Mouse (Mus musculus) thymus, postnatal 0 days (tissue): Measurements from ENCODE around the gene Gramd4. TPM values are rescaled to one million over a fixed set of nuclear protein-coding genes. Genes with fewer than 3 reads are reported as not detected.
A peak's percentile ranks its signal among the peaks of the same experiment; 100 is the strongest.
"Not testable (repeated sequence)": the region's sequence is repeated elsewhere in the genome, so short reads cannot be mapped to it uniquely, and the experiment has no call there.

Experiments used
- DNase-seq: peaks from one replicate; pipeline ENCODE4 v3.0.0-alpha.2; 2015; ENCODE audit warnings: low spot score
- polyA plus RNA-seq: library from polyadenylated mRNA; unstranded; fragments of >200 nt; fragmentation: Nextera tagmentation; extraction: Ambion mirVana; gene quantifications from 2 replicates; pipeline ENCODE4 v1.2.1, GENCODE M21; 2015

The Gramd4 gene
- polyA plus RNA-seq, 1 experiment from 2014 or later, result 14.8 TPM

DNA sequence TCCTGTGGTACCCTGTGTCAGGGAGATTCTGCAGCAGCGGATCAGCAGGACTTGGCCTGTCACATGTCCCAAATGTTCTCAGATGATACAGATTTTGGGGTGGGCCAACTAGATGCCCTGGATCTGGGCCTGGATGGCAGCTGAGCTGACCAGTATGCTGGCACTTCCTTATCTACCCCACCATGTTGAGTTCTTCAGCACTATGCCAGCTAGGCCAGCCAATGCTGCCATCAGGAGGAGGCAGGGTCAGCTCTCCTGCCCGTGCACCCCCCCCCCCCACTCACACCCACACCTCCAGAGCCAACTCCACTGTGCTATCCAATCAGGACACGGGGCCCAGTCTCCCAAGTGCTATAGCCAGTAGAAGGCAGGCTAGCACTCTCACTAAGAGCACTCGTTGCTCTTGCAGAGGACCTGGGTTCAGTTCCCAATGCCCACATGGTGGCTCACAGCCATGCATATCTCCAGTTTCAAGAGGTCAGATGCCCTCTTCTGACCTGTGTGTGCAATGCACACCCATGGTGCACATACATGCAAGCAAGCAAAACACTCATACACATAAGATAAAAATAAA is 7.2 kb upstream of the Gramd4 start:
- DNase-seq, result no peak

- no peak for DNase-seq
These were observed 6.3 kb upstream of the Gramd4 start for GRCm38 (mm10) chr15:86051152-86051551.

- DNase-seq, result no peak
These were observed 5.5 kb upstream of the Gramd4 start for GRCm38 (mm10) chr15:86051878-86052478.

DNA sequence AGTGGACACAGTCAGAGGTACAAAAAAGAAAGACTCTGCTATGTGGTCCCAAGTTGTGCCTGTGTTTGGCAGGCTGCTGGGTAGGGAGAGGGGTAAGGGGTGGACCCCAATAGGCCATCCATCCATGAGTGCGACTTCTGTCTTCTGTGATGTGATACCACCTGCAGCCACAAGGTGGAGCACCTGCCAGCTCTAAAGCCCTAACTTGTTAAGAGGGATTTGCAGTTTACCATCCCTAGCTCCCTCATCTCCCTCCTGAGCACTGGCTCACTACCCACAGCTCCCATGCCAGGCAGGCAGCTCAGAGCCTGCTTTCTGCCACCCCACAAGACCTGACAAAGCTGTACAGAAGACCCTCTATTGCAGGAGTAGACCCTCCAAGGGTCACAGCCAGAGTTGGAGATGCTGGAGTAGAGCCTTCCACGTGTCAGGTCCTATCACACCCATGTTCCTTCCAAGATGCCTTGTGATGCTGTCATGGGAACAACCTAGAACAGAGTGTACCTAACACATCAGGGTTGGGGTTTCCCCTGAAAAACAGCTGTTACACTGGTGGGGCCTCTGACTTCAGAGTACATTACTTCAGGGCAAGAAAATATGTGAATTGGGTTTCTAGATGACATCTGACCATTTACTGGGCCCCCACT is 3.5 kb upstream of the Gramd4 start:
- DNase-seq, result peak; percentile 86

DNA sequence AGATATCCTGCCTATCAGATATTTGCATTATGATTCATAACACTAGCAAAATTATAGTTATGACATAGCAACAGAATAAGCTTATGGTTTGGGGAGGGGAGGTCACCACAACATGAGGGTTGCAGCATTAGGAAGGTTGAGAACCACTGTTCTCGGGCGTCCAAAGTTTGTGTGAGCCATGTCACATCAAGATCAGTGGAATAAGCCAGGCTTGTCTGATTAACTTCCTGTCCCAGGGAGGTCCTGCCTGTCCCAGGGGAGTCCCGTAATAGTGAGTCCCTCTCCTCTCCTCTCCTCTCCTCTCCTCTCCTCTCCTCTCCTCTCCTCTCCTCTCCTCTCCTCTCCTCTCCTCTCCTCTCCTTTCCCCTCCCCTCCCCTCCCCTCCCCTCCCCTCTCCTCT is 2.6 kb upstream of the Gramd4 start:
- DNase-seq, result not testable (repeated sequence)

- DNase-seq, result no peak
These were observed 1.2 kb upstream of the Gramd4 start for GRCm38 (mm10) chr15:86056221-86056760.

- no peak for DNase-seq
These were observed 413 bp downstream of the Gramd4 start for GRCm38 (mm10) chr15:86057908-86058307.

- peak; percentile 92 for DNase-seq
These were observed 960 bp downstream of the Gramd4 start for GRCm38 (mm10) chr15:86058394-86058915.

DNA sequence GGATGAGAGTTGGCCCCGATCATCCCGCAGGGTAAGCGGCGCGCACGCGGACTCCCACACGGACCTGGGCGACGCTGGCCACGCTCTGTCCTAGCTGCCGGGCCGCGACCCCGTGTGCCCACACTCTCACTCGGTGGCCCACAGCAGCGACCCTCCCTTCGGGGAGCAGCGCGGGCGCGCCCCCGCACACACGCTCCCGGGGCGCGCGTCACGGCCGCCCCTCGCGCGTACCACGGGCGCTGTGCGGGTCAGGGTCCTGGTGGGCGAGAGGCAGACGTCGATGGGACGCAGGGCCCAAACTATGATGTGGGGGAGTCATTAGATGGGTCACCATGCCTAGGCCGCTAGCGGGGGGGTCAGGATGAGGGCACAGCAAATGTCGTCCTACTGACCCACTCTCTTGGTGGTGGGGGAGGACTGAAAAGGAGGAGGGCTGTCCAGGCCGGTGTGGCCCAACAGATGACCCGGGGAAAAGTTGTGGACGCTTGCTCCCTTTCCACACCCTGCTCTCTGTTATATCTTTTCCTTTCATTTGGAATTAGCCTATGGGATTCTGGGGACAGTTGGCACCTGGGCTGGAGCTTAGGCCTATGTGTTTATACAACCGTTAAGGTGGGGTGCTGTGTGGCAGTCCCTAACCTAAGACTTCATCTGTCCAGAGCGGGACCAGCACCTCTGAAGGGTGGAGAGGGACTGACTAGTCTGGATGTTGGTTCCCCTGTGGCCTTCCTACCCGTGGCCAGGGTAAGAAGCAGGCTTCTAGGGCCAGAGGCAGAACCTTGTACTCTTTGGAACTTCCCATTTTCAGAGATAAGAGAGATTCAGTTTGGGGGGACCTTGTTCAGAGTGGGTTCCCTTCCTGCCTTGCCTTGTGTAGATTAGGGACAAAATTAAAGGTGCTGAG is 1.7 kb downstream of the Gramd4 start:
- peak; percentile 44 for DNase-seq

GRCm38 (mm10) chr15:86059835-86060380 is 2.4 kb downstream of the Gramd4 start:
- no peak for DNase-seq

- no peak for DNase-seq
These were observed 3.1 kb downstream of the Gramd4 start for GRCm38 (mm10) chr15:86060581-86060980.

GRCm38 (mm10) chr15:86061221-86061620 is 3.7 kb downstream of the Gramd4 start:
- no peak for DNase-seq

GRCm38 (mm10) chr15:86061848-86062481 is 4.5 kb downstream of the Gramd4 start:
- no peak for DNase-seq

DNA sequence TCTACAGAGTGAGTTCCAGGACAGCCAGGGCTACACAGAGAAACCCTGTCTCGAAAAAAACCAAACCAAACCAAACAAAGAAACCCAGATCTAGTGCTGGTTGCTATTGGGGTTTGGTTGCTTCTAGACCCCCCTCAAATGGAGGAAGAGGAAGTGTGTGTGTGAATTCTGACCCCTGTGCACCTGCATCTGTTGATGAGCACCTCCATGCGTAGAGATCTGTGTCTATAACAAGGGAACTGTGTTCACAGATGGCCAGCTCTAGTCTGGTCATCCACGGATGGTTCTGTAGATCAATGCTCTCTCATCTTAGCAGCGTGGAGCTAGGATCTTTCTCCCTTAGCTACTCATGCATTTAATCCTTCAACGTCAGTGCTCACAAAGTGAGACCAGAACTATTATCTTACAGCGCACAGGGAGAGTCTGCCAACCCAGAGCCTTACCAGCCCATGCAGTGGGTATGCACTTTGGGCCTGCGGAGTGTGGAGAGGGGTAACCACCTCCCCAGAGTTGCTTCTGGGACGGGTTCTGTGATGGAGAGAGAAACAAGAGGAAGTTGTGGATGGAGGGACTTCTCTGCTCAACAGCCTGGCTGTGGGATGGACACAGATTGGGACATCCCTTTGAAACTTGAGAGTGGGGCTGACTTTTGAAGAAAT is 6.8 kb downstream of the Gramd4 start:
- DNase-seq, result no peak

GRCm38 (mm10) chr15:86064850-86065229 is 7.3 kb downstream of the Gramd4 start:
- DNase-seq, result peak; percentile 60

DNA sequence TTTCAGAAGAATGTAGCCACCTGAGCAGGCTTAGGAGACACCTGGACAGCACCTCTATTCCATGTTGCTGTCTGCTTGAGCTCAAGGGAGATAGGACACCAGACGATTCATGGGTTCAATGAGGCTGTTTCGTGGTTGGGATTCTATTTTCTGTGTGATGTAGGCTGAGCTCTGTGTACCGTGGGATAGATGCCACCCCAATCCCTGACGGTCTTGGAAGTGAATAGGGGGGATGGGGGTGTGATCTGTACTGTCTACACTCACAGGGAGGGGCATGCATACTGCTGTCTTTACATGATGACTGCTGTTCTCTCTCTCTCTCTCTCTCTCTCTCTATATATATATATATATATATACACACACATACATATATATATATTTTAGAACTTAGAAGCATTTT is 7.9 kb downstream of the Gramd4 start:
- DNase-seq, result no peak

GRCm38 (mm10) chr15:86066836-86067580 is 9.5 kb downstream of the Gramd4 start:
- no peak for DNase-seq

GRCm38 (mm10) chr15:86067581-86067910 is 10.1 kb downstream of the Gramd4 start:
- DNase-seq, result peak; percentile 72

- DNase-seq, result no peak
These were observed 10.5 kb downstream of the Gramd4 start for GRCm38 (mm10) chr15:86067941-86068495.
